In the genomic region with DNA sequence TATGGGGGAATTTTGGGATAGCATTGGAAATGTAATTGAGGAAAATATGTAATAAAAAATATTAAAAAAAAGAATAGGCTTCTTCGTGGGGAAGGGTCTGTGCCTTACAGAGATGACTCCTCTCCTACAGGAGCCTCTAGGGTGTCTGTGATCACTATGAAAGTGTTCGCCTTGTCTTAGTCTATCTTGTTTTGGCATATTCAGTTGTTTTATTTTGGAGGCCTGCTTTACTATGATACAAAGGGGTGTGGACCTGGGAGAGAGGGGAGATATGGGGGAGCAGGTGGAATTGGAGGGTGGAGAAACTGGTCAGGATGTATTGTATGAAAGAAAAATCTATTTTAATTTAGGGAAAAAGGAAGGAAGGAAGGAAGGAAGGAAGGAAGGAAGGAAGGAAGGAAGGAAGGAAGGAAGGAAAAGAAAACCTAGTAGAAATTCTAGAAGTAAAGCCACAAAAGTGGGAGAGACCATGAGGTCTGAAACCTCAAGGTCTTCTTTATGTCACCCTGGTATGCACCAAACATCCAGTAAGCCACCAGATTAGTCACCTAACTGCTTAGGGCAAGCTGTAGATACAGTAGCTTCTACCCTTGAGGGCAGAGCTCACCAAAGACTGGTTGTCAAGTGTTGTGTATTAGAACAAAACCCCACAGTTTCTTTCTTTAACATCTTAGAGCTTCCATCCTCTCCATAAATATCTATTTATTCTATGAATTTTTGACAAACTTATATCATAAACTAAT, we compare ENCODE assay signal across 20 mouse cellular contexts.
A peak's percentile ranks its signal among the peaks of the same experiment; 100 is the strongest.
DNase-seq lines count a peak whose midpoint lies in the region; ATAC-seq and TF ChIP-seq lines count a peak whose summit lies in the region.
"Had no signal": no experiment of that assay in that cellular context is flagged by ENCODE, and none has a peak within 500 bp of the region (broad histone marks: within the 10 kb centered on the region; RNA-seq: fewer than 3 reads in every experiment).

No protein-coding gene starts in this region.

- H3K36me3 ChIP-seq in liver, embryonic 11.5 days (ENCODE audit: control insufficient read depth, insufficient read depth, low read length), result no peaks in the 10 kb centered on the region
- no peaks in the 10 kb centered on the region for H3K36me3 ChIP-seq in liver, postnatal 0 days (replicated peaks; ENCODE audit: insufficient read depth, low read length)
- no peaks in the 10 kb centered on the region for H3K36me3 ChIP-seq in liver, embryonic 13.5 days
- no peaks in the 10 kb centered on the region for H3K36me3 ChIP-seq in liver, embryonic 15.5 days (replicated peaks)
- no peaks in the 10 kb centered on the region for H3K36me3 ChIP-seq in kidney, adult 2 months (ENCODE audit: control insufficient read depth, insufficient read depth, low read length)
- H3K36me3 ChIP-seq: embryonic facial prominence, embryonic 10.5 days; embryonic facial prominence, embryonic 12.5 days; forebrain, embryonic 15.5 days had no signal

- no peak for DNase-seq in liver, embryonic 11.5 days (ENCODE audit: low spot score)
- DNase-seq in liver, postnatal 0 days, result no peak
- DNase-seq in liver, embryonic 13.5 days, result no peak
- no peak for DNase-seq in kidney, adult 2 months
- DNase-seq in cerebellum, adult 11-12 months, result no peak
- no peak for DNase-seq in natural killer cell, adult 2 months (ENCODE audit: low spot score in 2 of 2)
- DNase-seq: adrenal gland, adult 2 months; adrenal gland, postnatal 10 days; adrenal gland, postnatal 25 days; cerebellum, adult 11 months; cerebellum, adult 2 months; cerebellum, adult 9-10 months; cerebellum, postnatal 10 days; cerebellum, postnatal 25 days had no signal

- TF ChIP-seq CTCF in liver, postnatal 0 days (IDR thresholded peaks at IDR 0.05; ENCODE audit: low read depth), result no peak
- TF ChIP-seq CTCF in kidney, adult 2 months (conservative IDR thresholded peaks at IDR 0.05; ENCODE audit: insufficient read depth, insufficient read length, low read depth, low read length), result no peak

- ATAC-seq in liver, embryonic 11.5 days (replicated peaks; ENCODE audit: low FRiP score), result peak; percentile 82
- no peak for ATAC-seq in liver, postnatal 0 days
- peak; percentile 92 for ATAC-seq in liver, embryonic 13.5 days (ENCODE audit: low read depth)
- ATAC-seq in liver, embryonic 15.5 days (ENCODE audit: insufficient read depth), result peak; percentile 79
- peak; percentile 71 for ATAC-seq in megakaryocyte progenitor cell, adult 5-6 weeks (replicated peaks; ENCODE audit: poor library complexity)
- ATAC-seq: forebrain, embryonic 13.5 days; forebrain, embryonic 15.5 days had no signal

- peak overlapping the region; percentile 53; the same call in 1 of the 2 replicates for H3K27ac ChIP-seq in liver, embryonic 11.5 days (ENCODE audit: low read depth, low read length)
- no peak overlapping the region for H3K27ac ChIP-seq in liver, postnatal 0 days (ENCODE audit: low read depth)
- peak overlapping the region; percentile 66 for H3K27ac ChIP-seq in liver, embryonic 13.5 days
- H3K27ac ChIP-seq in liver, embryonic 15.5 days (replicated peaks), result no peak overlapping the region
- no peak overlapping the region for H3K27ac ChIP-seq in kidney, adult 2 months (ENCODE audit: insufficient read depth, low read depth, low read length)
- H3K27ac ChIP-seq: embryonic facial prominence, embryonic 10.5 days; embryonic facial prominence, embryonic 12.5 days; forebrain, embryonic 13.5 days; forebrain, embryonic 15.5 days had no signal

- H3K4me1 ChIP-seq in liver, embryonic 11.5 days (replicated peaks; ENCODE audit: control insufficient read depth, insufficient read depth, low read length), result peaks cover 11% of the 10 kb centered on the region
- H3K4me1 ChIP-seq in liver, postnatal 0 days (ENCODE audit: insufficient read depth), result no peaks in the 10 kb centered on the region
- peaks cover 29% of the 10 kb centered on the region for H3K4me1 ChIP-seq in liver, embryonic 13.5 days (replicated peaks)
- H3K4me1 ChIP-seq in liver, embryonic 15.5 days (replicated peaks), result peaks cover 20% of the 10 kb centered on the region
- no peaks in the 10 kb centered on the region for H3K4me1 ChIP-seq in kidney, adult 2 months (ENCODE audit: control insufficient read depth, insufficient read depth, low read length)
- H3K4me1 ChIP-seq: embryonic facial prominence, embryonic 10.5 days; embryonic facial prominence, embryonic 12.5 days; forebrain, embryonic 13.5 days; forebrain, embryonic 15.5 days had no signal

- no peak overlapping the region for H3K4me3 ChIP-seq in liver, embryonic 11.5 days (ENCODE audit: low read depth, low read length)
- no peak overlapping the region for H3K4me3 ChIP-seq in liver, postnatal 0 days (ENCODE audit: low read depth, low read length)
- no peak overlapping the region for H3K4me3 ChIP-seq in liver, embryonic 13.5 days (replicated peaks)
- no peak overlapping the region for H3K4me3 ChIP-seq in liver, embryonic 15.5 days (replicated peaks)
- H3K4me3 ChIP-seq in kidney, adult 2 months (ENCODE audit: insufficient read depth, low read depth, low read length), result no peak overlapping the region
- H3K4me3 ChIP-seq: embryonic facial prominence, embryonic 10.5 days; embryonic facial prominence, embryonic 12.5 days; forebrain, embryonic 13.5 days; forebrain, embryonic 15.5 days had no signal

- no peak for TF ChIP-seq EP300 in liver, postnatal 0 days (IDR thresholded peaks at IDR 0.05; ENCODE audit: low read depth)

- H3K4me2 ChIP-seq in liver, embryonic 11.5 days, result no peak overlapping the region
- H3K4me2 ChIP-seq in liver, postnatal 0 days (ENCODE audit: low read depth, low read length), result no peak overlapping the region
- H3K4me2 ChIP-seq in liver, embryonic 13.5 days, result no peak overlapping the region
- no peak overlapping the region for H3K4me2 ChIP-seq in liver, embryonic 15.5 days
- H3K4me2 ChIP-seq: embryonic facial prominence, embryonic 12.5 days; forebrain, embryonic 13.5 days; forebrain, embryonic 15.5 days had no signal

- H3K27me3 ChIP-seq in liver, embryonic 11.5 days (replicated peaks; ENCODE audit: control insufficient read depth, insufficient read depth, low read length), result no peaks in the 10 kb centered on the region
- H3K27me3 ChIP-seq in liver, postnatal 0 days (ENCODE audit: insufficient read depth, low read length), result no peaks in the 10 kb centered on the region
- no peaks in the 10 kb centered on the region for H3K27me3 ChIP-seq in liver, embryonic 13.5 days
- no peaks in the 10 kb centered on the region for H3K27me3 ChIP-seq in liver, embryonic 15.5 days
- no peaks in the 10 kb centered on the region for H3K27me3 ChIP-seq in kidney, adult 2 months (replicated peaks; ENCODE audit: control insufficient read depth, insufficient read depth, low read length)
- H3K27me3 ChIP-seq: embryonic facial prominence, embryonic 12.5 days; forebrain, embryonic 13.5 days; forebrain, embryonic 15.5 days had no signal

- WGBS in liver, embryonic 11.5 days, result 72% methylated on average over 2 of the region's 2 CpGs
- 56% methylated on average over 2 of the region's 2 CpGs for WGBS in liver, postnatal 0 days (ENCODE audit: insufficient replicate concordance)
- 40% methylated on average over 2 of the region's 2 CpGs for WGBS in liver, embryonic 13.5 days (ENCODE audit: insufficient replicate concordance)
- WGBS in liver, embryonic 15.5 days (ENCODE audit: insufficient replicate concordance), result 39% methylated on average over 2 of the region's 2 CpGs
- WGBS in kidney, adult 2 months, result 88% methylated on average over 2 of the region's 2 CpGs

- TF ChIP-seq POLR2A in kidney, adult 2 months (IDR thresholded peaks at IDR 0.05; ENCODE audit: low read depth, low read length), result no peak

- H3K9me3 ChIP-seq in liver, embryonic 11.5 days (ENCODE audit: control insufficient read depth, low read length), result no peaks in the 10 kb centered on the region
- no peaks in the 10 kb centered on the region for H3K9me3 ChIP-seq in liver, postnatal 0 days (ENCODE audit: low read length)
- no peaks in the 10 kb centered on the region for H3K9me3 ChIP-seq in liver, embryonic 13.5 days (replicated peaks)
- no peaks in the 10 kb centered on the region for H3K9me3 ChIP-seq in liver, embryonic 15.5 days (replicated peaks)
- H3K9me3 ChIP-seq: embryonic facial prominence, embryonic 10.5 days; embryonic facial prominence, embryonic 12.5 days; forebrain, embryonic 13.5 days; forebrain, embryonic 15.5 days had no signal

- no peak overlapping the region for H3K9ac ChIP-seq in liver, embryonic 11.5 days (ENCODE audit: low read depth, low read length)
- no peak overlapping the region for H3K9ac ChIP-seq in liver, postnatal 0 days (replicated peaks)
- no peak overlapping the region for H3K9ac ChIP-seq in liver, embryonic 13.5 days
- H3K9ac ChIP-seq in liver, embryonic 15.5 days, result no peak overlapping the region
- H3K9ac ChIP-seq: embryonic facial prominence, embryonic 12.5 days; forebrain, embryonic 13.5 days; forebrain, embryonic 15.5 days had no signal

Comparison
In these comparisons a context has a peak if more than half of its experiments do, and no peak if none do; other contexts are left out.
1. H3K27ac ChIP-seq: peak in liver, embryonic 11.5 days (single experiment) and liver, embryonic 13.5 days (single experiment); none in liver, postnatal 0 days (single experiment), liver, embryonic 15.5 days (single experiment) and kidney, adult 2 months (single experiment).